Mouse (Mus musculus) ES-E14 (cell line): ENCODE data around the gene Mknk1.

Experiments used
- HCFC1 ChIP-seq: IDR thresholded peaks from 2 replicates; pipeline ENCODE4 v1.6.1; 2012; ENCODE audit warnings: low read length, inconsistent platforms, borderline replicate concordance; ENCODE audit not compliant: insufficient read depth
- ZC3H11A ChIP-seq: IDR thresholded peaks from 2 replicates; pipeline ENCODE4 v1.6.1; 2012; ENCODE audit warnings: low read depth, mild to moderate bottlenecking, inconsistent platforms, low read length, borderline replicate concordance
- ZNF384 ChIP-seq: IDR thresholded peaks from 2 replicates; pipeline ENCODE4 v1.6.1; 2012; ENCODE audit warnings: low read depth, low read length, inconsistent platforms

DNA sequence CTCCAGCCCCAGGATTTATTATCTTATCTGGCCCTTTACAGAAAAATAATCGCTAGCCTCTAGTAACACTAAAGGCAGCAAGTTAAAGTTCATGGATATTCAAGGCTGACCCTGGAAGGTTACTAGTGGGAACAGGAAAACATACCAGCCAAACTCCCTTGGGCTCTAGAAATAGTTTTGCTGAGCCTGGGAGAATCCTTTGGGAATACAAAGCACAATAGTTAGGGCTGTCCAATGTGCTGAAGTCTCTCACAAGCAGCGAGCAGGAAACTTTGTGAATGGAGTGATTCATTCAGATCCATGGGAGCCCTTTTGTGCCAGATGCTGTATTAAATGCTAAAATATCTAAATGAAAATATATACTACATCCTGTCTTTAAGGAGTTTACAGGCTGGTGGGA is 7.7 kb downstream of the Mknk1 start:
- no peak for TF ChIP-seq HCFC1
- no peak for TF ChIP-seq ZC3H11A
- no peak for TF ChIP-seq ZNF384
